Mouse (Mus musculus) mouse embryonic stem cell (cell line): Measurements from ENCODE around the gene Auts2.

Experiments used
- in situ Hi-C, 2 experiments: fragments of 300-500 bp; cut with MboI; formaldehyde crosslinking; loops; 1 replicate in 1 of 2; 3 replicates in 1 of 2; pipeline ENCODE4 v1.14.3; 2019 to 2020; ENCODE audit warnings: low sequenced_read_pairs in 2 of 2, low pct_unique_long_range_greater_than_20kb in 1 of 2, mixed read lengths in 1 of 2; ENCODE audit not compliant: unreplicated experiment in 1 of 2

The Auts2 gene

DNA sequence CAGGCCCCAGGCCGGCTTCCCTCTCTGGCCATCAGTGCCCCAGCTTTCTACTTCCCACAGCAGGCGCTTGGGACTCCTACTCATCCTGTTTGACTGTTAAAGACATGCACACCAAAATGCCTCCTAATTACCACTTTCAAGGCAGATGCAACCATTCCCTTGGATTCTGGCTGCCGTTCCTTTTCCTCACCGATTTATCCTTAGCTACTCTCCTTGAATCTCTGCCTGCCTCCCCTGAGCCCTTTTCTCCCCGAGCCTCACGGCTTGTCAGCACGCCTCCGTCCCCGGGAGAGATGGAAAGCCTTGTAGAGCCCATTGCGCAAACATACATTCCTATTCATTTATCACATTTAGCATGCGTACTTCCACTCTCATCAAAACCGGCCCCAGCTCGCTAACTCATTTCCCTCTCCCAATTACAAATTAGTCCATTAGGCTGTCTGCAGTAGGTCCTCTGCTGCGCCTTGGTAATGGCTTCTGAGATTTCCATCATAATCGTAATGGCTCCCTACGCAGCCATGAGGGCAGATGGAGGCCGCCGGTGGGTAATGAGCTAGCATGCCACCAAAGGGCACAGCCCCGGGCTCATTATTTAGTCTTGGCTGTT is 825.7 kb downstream of the Auts2 start:
- in situ Hi-C loops = no loop called here

DNA sequence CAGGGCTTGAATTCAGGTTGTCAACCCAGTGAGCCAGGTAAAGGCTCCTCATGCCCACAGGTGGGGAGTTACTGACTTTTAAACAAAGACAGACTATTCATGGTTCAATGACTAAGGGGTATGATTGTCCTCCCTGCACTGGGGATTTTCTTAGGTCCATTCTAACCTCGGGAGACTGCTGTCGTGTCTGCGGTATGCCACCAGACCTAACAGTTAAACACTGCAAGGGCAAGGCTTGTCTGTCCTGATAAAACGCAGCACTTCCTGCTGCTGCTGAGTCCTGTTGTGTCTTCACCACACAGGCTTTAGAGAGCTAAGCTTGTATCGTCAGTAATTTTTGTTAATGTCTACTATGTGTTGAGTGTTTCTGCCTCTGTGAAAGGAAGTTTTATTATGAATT is 828.2 kb downstream of the Auts2 start:
- in situ Hi-C loops = no loop called here

DNA sequence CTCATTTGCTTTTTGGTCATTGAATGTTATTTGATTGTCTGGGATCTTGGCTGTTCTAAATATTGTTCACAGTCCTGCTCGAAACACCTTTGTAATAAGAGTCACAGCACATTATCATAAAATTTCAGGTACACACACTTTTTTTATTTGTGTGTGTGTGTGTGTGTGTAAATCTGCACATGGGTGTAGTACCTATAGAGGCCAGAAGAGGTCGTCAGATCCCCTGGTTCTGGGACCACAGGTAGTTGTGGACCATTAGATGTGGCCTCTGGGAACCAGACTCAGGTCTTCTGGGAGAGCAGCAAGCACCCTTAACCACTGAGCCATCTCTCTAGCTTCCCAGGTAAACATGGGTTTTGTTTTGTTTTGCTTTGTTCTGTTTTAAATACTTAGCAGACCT is 830.7 kb downstream of the Auts2 start:
- in situ Hi-C loops = no loop called here

DNA sequence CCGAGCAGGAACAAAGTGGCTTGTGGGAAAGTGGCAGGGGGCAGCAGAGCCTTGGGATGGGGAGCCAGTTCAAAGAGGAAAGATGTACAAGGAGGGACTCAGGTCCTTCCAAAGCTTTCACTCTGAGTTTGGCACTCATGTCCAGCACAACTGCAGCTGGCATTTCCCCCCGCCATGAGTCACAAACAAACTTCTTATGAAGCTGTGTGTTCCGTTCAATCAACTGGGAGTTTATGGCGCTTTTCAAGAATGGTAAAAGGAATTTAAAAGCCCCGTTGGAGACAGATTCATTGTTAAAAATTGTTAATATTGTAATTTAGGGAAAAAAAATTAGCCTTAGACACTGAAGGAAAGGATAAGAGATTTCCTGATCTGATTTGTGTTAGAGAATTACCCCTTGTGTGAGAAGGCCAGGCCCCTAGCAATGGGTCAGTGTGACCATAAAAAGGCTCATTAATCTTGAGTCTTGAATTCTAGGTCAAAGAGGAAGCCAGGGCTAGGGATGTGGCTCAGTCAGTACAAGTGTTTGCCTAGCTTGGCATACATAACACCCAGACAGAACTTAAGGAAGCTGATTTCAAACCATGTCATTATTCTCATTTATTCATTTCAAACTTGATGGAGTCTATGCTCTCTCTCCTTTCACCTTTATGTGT is 831.5 kb downstream of the Auts2 start:
- in situ Hi-C loops = no loop called here

DNA sequence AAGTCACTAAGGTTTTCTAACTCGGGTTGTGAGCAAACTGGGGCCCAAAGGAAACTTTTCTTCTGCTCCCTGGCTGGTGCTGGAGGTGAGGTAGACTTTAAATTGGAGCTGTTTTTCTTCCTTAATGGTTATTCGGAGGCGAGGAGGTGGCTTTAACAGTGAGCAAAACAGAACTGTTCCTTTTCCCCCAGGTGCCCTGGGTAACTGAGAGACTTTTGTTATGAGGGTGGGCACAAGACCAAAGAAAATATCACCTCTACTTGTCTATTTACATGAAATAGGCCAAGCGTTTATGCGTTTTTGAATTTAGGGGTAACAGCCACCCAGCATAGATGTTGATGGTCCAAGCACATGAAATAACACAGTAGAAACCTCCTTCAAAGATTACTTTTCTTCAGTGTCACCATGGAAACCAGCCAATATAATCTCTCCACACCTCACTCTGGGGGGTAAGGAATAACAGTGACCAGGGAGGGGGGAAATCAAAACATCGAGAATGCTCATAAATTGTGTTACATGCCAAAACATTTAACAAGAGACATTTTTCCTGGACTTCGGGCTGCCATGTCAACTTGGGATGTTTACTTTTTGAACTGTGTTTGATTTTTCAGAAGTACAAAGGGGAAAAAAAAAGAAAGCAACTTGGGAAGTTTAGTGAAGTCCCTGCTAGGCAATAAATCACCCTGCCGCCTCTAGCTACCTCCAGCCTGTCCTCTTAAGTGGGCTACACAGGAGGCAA is 832.2 kb downstream of the Auts2 start:
- in situ Hi-C loops = no loop called here

DNA sequence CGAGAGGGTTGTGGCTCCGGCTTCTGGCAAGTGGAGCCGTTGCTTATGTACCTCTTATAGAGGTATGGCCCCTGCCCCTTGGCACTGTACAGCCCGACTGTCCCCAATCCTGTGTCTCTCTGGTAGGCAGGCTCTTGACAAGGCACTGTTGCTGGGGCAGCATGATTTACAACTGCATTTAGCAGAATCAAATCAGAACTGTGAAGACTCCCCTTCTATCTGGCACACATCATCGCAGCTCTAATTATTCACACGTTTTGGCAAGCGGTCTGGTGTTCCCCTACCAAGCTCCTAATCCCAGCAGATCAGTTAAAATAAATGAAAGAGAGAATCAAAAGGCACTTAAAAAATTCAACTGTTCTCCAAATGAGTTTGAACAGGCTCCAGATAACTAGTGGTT is 835.7 kb downstream of the Auts2 start:
- in situ Hi-C loops = no loop called here

DNA sequence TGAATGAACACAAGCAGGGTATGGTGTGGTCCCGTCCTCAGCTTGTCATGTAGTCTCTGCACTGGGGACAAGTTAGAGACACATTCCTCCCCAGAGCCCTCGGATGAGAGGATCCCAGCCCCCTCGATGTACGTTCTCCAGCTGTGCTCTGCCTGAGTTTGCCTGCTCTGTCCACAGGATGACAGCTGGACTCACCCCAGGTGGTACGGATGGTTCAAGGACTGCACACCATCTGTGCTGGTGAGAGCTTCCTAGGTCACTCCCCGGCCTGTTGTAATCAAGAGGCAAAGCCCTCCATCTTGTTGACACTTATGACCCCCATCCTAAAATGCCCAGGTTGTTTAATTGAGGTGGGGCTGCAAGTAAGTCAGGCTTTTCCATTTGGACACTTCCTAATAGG is 839.4 kb downstream of the Auts2 start:
- in situ Hi-C loops = no loop called here

DNA sequence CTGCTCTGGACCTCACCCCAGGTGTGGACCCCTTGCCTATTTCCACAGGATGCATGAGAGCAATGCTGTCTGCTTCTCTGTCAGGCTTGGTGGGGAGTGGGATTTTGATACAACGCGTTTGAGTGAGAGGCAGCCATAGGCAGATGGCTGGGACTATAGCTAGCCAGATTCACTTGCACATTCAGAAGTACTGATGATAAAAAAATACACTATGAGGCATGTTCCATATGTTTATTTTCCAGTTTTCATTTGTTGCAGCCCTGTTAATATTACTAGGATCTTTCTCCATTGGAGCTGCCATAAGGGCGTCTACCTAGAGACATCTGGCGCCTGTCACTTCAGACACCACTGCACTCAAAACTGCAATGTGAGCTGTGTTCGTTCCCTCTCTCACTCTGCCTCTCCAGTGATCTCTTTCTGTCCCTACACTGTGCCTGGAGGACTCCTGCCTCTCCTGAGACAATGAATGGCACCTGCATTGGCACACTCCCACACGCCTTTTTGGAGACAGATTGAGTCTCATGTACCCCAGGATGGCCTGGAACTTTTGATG is 840.2 kb downstream of the Auts2 start:
- in situ Hi-C loops = no loop called here

DNA sequence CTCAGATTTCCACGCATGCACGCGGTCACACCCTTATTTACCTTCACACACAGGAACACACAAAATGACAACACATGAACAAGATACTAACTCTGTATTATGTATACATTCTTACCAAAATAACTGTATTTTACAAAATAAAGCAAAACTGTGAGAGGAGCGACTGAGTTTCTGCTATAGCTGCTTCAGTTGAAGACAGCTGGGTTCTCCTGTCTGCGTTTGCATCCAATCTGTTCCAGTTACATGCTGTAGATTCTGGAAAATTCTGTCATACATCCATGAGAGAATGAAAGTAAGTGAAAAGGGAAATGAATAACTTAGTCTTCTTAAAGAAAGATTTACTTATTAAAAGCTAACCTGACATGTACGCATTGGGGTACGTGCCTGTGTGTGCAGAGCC is 844.2 kb downstream of the Auts2 start:
- in situ Hi-C loops = no loop called here

DNA sequence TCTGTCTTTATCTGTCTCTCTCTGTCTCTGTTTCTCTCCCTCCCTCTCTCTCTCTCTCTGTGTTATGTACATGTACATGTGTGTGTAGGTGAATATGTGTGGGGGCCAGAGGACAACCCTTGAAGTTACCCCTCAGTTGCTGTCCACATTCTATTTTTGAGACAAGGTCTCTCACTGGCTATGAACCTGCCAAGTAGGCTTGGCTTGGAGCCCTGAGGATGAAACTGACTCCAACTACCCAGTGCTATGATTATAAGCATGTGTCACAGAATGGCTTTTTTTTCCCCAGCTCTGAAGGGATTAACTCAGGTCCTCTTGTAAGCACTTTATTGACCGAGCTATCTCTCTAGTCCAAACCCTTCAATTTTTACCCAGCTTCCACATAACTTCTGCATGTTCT is 852.4 kb downstream of the Auts2 start:
- in situ Hi-C loops = no loop called here

DNA sequence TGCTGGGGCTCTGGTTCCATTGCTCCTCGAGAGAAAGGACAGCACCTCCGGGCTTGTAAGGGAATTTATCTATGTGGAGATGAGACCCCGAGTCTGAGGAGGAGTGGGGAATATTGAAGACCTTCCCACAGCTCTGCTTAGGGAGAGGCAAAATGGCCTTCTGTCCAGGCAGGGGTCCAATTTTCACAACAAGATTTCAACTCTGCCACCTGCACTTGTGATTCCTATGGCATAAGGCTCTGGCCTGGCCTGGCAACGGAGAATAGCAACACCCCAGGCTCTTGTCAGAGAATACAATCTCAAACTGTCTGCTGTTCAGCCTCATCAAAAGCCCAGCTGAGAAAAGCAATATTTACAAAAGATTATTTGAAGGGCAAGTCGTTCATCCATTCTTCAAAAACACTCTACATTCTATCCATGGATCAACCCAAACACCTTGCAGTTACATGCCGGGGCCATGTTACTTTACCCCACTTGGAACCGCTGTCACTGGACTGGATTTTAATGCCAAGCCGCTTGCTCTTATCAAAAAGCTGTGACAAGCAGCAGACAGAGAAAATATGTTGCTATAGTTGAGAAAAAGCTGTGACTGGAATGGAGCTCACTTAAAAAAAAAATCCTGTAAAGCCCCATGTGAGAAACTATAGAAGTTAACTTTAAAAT is 856.1 kb downstream of the Auts2 start:
- in situ Hi-C loops = no loop called here

DNA sequence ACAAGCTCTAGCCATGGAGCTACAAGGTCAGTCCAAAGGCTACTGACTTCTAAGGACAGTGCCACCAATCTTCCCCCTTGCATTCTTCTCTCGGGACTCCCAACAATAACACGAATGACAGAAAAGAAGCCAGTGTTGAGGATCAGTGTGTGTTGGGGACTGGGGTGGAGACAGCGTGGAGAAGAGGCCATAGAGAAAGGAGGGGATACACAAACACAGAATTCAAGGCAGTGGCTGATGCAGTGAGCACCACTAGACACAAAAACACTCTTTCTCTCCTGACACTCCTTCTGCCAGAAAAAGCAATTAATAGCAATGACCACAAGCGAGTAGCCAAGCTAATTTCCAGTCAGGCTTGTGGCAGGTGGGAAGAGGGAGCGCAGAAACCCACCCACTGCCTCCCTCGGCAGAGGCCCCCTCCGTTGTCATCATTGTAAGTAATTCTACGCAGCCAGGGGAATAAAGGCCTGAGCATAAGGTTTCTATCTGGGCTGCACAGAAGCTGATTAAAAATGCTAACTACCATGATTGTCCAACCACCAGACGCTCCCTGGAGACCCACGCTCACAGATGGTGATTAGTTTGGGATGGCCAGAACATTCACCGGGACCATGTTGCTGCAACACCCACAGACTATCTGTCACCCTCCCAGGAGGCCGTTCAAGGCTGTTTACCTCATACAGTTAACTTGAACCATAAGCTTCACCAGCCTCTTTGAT is 862.9 kb downstream of the Auts2 start:
- in situ Hi-C loops = no loop called here

DNA sequence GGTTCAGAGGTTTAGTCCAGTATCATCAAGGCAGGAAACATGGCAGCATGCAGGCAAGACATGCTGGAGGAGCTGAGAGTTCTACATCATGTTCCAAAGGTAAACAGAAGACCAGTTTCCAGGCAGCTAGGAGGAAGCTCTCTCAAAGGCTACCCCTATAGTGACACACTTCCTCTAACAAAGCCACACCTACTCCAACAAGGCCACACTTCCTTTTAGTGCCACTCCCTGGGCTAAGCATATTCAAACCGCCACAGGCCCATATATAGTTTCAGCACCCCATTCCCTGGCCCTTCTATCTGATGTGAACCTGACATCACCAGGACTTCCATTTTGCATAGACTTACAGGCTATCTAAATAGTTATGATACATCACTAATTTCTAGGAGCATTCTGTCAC is 863.6 kb downstream of the Auts2 start:
- in situ Hi-C loops = no loop called here

DNA sequence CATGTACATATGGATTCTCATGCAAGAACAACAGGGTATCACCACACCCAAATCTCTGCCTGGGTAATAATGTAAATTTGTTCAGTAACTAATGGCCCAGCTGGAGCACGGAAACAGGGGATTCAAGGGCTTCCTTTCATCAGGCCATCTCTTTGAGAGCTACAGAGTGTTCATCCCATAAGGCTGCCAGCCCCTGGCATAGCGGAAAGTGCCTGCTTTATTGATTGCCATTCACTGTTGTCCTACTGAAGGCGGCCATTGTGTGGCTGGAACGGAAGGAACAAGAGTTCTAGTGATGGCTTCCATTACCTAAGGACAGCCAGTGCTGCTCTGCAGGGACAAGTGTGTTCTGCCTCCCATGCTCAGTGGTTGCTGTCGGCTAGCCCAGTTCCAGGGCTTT is 865.6 kb downstream of the Auts2 start:
- in situ Hi-C loops = no loop called here

DNA sequence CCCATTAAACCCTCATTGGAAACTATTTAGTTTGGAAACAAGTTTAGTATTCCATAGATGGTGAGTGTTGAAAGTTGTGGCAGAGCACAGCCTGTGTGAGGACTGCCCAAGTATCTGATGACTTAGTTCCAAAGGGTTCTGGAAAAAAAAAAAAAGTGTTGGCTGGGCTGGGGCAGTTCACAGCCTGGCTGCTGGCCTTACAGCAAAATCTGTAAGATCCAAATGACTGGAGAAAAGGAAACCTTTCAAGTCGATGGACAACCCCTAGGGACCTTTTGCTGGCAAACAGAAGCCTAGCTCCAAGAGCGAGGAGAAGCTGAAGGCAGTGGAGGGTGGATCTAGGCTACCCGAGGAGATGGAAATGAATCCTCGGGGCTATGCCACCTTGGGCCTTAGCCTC is 869.4 kb downstream of the Auts2 start:
- in situ Hi-C loops = no loop called here

DNA sequence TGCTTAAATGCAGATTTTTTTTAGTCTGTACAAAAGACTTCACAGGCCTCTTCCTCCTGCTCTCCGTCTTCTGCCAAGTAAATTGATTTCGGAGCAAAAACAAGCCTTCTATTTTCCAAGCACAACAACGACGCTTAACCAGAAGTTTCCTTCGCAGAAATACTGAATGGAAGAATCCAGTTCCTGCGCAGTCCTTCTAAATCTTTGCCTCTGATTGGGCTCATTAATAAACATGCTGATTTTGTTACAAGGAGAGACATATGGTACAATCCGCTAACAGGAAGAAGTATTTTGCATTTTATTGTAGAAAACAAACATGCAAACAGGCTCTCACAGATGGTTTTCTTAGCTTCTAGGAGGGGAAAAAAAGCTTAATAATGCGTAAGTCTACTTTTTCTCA is 878.1 kb downstream of the Auts2 start:
- in situ Hi-C loops = no loop called here

DNA sequence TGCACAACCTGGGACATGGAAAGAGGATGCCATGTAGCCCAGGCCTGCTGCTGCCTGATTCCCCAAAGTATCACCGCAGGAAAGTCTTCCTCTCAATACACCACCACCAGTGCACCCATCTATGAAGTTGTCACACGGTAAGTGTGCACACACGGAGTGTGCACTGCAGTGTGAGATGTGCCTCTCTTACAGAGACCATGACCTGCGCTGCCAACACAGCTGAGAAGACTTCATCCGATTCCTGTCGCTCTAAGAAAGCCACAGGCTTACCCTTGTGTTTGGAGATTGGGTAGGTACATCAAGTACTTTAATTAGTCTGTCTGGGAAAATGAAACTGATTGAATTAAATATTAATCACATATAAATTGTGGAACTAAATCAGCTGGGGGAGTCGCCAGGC is 878.5 kb downstream of the Auts2 start:
- in situ Hi-C loops = no loop called here

DNA sequence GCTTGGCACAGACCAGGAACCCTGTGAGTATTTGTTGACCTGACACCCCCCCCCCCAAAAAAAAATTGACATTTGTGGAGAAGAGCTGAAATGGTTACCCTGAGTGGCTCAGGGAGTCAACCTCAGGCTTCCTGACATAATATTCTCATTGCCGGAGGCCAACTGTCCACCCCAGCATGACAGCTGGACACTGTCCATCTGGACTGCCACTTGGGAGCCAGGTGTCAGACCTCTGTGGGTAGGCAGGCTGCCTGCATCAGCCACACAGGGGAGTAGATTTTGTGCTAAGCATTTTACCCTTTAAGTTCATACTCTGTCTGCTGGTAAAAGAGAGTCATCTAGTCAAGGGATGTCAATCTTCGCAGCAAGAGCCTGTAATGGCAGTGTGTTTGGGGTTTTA is 880.5 kb downstream of the Auts2 start:
- in situ Hi-C loops = no loop called here
